Mouse (Mus musculus) megakaryocyte, embryonic 14.5 days (primary cell): ENCODE measurements at regions not wholly inside any gene's neighbourhood (a gene's known extent, or its start where the extent isn't known, plus 50 kb on each side); places are given as distances from the start of the nearest gene placed in this dataset.

Experiments
- H3K27me3 ChIP-seq: replicated peaks from 2 replicates; pipeline ENCODE3; 2012; ENCODE audit warnings: inconsistent platforms
- H3K36me3 ChIP-seq: replicated peaks from 2 replicates; pipeline ENCODE3; 2012; ENCODE audit warnings: low read length, inconsistent platforms, mixed read lengths
- H3K4me1 ChIP-seq: 2 replicates; pipeline ENCODE4 v1.6.1; 2012; ENCODE audit warnings: inconsistent platforms
- H3K4me3 ChIP-seq: replicated peaks from 2 replicates; pipeline ENCODE3; 2012; ENCODE audit warnings: moderate library complexity, mild to moderate bottlenecking, inconsistent platforms
- H3K9me3 ChIP-seq: 2 replicates; pipeline ENCODE4 v1.6.1; 2012; ENCODE audit warnings: inconsistent platforms
- FLI1 ChIP-seq: IDR thresholded peaks from 2 replicates; pipeline ENCODE4 v1.6.1; 2012; ENCODE audit warnings: low read length, inconsistent platforms, mixed read lengths
- GATA1 ChIP-seq: IDR thresholded peaks from 3 replicates; pipeline ENCODE4 v1.6.1; 2012; ENCODE audit warnings: mixed read lengths, low read length, inconsistent platforms, borderline replicate concordance

GRCm38 (mm10) chr3:51000938-51001337 lies 223.3 kb upstream of the Noct start:
- H3K4me3 ChIP-seq: no peak overlapping the region
- H3K36me3 ChIP-seq: no peaks in the 10 kb centered on the region
- no peaks in the 10 kb centered on the region for H3K9me3 ChIP-seq
- H3K27me3 ChIP-seq: peaks cover 2% of the 10 kb centered on the region
- TF ChIP-seq GATA1 (no peak), FLI1 (no peak)
- H3K4me1 ChIP-seq: no peaks in the 10 kb centered on the region

DNA sequence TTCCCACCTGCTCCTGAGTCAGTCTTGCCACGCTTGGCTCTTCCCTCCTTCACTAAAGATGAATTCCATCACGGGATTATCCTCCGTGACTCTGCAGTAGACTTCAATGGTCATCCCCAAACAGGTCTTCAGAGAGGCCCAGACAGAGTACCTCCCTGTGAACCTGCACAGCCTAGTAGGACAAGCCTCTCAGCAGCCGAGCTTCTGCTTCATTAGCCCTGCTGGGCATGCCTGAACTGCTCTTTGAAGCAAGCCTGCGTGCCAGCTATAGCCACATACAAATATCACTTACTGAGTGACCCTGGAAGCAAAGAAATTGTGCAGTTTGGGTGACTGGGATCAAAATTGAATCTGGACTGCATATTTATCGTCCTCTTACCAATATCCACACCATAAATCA lies 221.6 kb upstream of the Noct start:
- Histone ChIP-seq H3K4me3 (no peak overlapping the region), H3K9me3 (no peaks in the 10 kb centered on the region), H3K27me3 (peaks cover 2% of the 10 kb centered on the region), H3K4me1 (no peaks in the 10 kb centered on the region), H3K36me3 (no peaks in the 10 kb centered on the region)
- TF ChIP-seq GATA1 (no peak), FLI1 (no peak)

DNA sequence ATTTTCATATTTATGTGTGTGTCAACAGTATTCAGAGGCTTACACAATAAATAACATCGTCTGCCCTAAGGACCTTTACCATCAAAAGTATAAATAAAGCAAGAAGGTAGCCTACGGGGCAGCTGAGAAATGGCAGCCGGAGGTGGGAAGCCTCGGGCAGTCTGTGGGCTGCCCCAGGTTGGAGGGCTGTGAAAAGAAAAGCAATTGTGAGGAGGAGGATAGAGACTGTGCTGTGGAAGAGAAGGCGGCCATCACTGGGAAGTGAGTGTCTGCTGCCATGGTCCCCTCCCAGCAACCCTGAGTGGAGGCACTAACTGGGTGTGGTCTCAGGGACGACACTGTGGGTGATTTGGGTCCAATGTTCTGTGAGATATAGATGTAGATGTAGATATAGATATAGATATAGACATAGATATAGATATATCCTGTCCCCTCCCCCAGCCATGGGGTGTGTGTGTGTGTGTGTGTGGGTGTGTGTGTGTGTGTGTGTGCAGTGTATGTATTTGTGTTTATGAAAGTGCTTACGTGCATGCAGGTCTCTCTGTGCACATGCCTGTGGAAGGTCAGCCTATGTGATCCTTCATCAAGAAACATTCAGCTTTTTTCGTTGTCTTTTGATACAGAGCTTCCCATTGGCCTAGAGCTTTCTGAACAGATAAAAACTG lies 220.6 kb upstream of the Noct start:
- Histone ChIP-seq H3K36me3 (no peaks in the 10 kb centered on the region), H3K4me1 (no peaks in the 10 kb centered on the region), H3K4me3 (no peak overlapping the region), H3K9me3 (no peaks in the 10 kb centered on the region), H3K27me3 (peaks cover 2% of the 10 kb centered on the region)
- no peak for TF ChIP-seq GATA1
- no peak for TF ChIP-seq FLI1

DNA sequence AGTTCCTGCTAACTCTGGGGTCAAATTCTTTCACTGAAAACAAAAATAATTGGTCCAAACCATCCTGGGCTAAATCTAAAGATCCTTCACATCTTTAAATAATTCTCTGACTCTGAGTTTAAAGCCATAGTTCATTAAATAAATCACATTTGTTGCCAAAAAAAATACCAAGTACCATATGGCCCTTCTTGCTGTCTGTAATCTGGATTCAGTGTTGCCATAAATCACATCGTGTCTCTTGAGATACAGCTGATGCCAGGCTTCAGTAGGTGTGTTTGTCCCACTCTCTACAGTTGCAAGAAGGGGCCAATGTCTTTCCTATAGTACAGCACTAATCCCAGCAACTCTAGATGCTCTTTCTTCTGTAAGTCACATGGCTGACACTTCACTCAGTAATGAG lies 220.0 kb upstream of the Noct start:
- no peak for TF ChIP-seq GATA1
- TF ChIP-seq FLI1: no peak
- no peaks in the 10 kb centered on the region for H3K9me3 ChIP-seq

GRCm38 (mm10) chr3:51009098-51009497 lies 215.1 kb upstream of the Noct start:
- TF ChIP-seq GATA1 (no peak), FLI1 (no peak)
- Histone ChIP-seq H3K36me3 (no peaks in the 10 kb centered on the region), H3K4me3 (no peak overlapping the region), H3K9me3 (peaks cover 8% of the 10 kb centered on the region; the same call in 1 of the 2 replicates), H3K27me3 (no peaks in the 10 kb centered on the region), H3K4me1 (no peaks in the 10 kb centered on the region)

More for the DNA sequence above, 220.0 kb upstream of the Noct start:
- Histone ChIP-seq H3K4me3 (no peak overlapping the region), H3K4me1 (no peaks in the 10 kb centered on the region), H3K27me3 (peaks cover 2% of the 10 kb centered on the region), H3K36me3 (no peaks in the 10 kb centered on the region)

GRCm38 (mm10) chr3:51019650-51020346 lies 204.4 kb upstream of the Noct start:
- Histone ChIP-seq H3K27me3 (no peaks in the 10 kb centered on the region), H3K9me3 (peaks cover 10% of the 10 kb centered on the region), H3K4me1 (peaks cover 6% of the 10 kb centered on the region; the same call in 1 of the 2 replicates), H3K36me3 (no peaks in the 10 kb centered on the region), H3K4me3 (no peak overlapping the region)
- TF ChIP-seq GATA1: no peak
- TF ChIP-seq FLI1: no peak

DNA sequence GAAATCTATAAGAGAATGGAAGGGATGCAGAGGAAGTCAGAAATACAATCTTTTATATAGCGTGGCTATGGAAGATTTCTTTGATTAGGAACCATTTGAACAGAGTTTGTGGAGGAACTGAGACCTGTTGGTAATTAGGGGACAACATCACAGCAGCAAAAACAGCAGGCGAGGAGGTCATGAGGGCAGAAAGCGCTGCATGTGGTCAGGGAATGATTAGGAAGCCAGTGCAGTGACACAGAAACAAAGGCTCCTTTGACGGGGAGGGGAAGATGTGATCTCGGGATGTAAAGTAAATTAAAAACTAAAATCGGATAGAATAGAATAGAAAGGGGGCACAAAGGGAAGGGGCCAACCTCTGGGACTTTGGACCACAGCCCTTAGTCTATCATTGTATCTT lies 199.6 kb upstream of the Noct start:
- H3K36me3 ChIP-seq: no peaks in the 10 kb centered on the region
- 0 out of 2 replicates have a peak, but pooled peaks cover 3% of the 10 kb centered on the region for H3K9me3 ChIP-seq
- no peak for TF ChIP-seq GATA1
- TF ChIP-seq FLI1: no peak
- H3K27me3 ChIP-seq: no peaks in the 10 kb centered on the region
- H3K4me1 ChIP-seq: no peaks in the 10 kb centered on the region
- no peak overlapping the region for H3K4me3 ChIP-seq

DNA sequence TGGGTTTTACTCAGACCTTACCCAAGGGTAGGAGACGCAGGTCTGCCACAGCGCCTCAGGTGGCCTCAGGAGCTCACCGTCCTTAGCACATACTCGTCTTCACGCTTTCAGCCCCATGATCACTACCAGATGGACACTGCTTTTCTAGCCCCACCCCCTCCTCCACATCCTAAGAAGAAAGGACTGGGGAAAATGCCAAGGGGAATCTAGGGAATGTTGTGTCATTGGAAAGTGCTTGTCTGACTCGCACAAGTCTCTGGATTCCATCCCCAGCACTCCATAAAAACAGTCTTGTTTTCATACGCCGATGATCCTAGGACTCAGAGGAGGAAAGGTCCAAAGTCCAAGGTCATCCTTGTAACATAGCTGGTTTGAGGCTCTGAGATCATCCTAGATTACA lies 192.4 kb upstream of the Noct start:
- Histone ChIP-seq H3K9me3 (no peaks in the 10 kb centered on the region), H3K4me1 (no peaks in the 10 kb centered on the region), H3K27me3 (no peaks in the 10 kb centered on the region), H3K36me3 (no peaks in the 10 kb centered on the region), H3K4me3 (no peak overlapping the region)
- TF ChIP-seq GATA1 (no peak), FLI1 (no peak)

GRCm38 (mm10) chr3:51033292-51033691 lies 191.0 kb upstream of the Noct start:
- Histone ChIP-seq H3K27me3 (no peaks in the 10 kb centered on the region), H3K9me3 (no peaks in the 10 kb centered on the region), H3K4me1 (no peaks in the 10 kb centered on the region), H3K36me3 (no peaks in the 10 kb centered on the region), H3K4me3 (no peak overlapping the region)
- TF ChIP-seq FLI1 (no peak), GATA1 (no peak)

- Histone ChIP-seq H3K36me3 (no peaks in the 10 kb centered on the region), H3K9me3 (no peaks in the 10 kb centered on the region), H3K4me1 (no peaks in the 10 kb centered on the region), H3K27me3 (no peaks in the 10 kb centered on the region), H3K4me3 (no peak overlapping the region)
- TF ChIP-seq FLI1 (no peak), GATA1 (no peak)
These were observed 187.4 kb upstream of the Noct start for GRCm38 (mm10) chr3:51036700-51037306.
